Mouse (Mus musculus): Measurements from ENCODE around the gene Dusp14.

Dusp14 gene

GRCm38 (mm10) chr11:84066071-84066481 lies 3.0 kb downstream of the Dusp14 start:
- WGBS, result 8% methylated on average over 11 of the region's 11 CpGs

DNA sequence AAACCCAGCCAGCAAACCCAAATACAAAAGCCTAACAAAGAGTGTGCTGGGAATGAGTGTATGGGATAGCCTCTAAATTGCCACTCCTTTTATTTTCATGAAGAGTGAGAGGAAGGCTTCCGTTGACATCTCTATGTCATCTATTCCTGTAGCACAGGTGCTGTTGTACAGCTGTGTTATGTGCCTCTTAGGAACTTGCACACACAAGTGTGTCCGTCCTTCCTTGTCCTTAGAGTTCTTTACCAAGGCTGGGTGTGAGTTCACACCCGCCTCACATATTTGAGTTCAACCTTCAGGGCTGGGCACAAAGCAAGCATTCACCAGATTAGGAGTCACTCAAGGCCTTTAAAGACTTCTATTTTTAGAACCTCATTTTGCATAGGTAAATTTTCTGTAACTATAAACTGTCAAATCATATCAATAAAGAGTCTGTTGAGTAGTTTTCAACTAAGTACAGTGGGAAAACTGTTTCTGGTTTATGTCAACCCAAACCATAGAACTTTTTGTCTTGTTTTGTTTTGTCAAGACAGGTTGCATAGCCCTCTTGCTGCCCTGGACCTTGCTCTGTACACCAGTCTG lies 5.3 kb downstream of the Dusp14 start:
- WGBS, result 80% methylated on average over 3 of the region's 3 CpGs

DNA sequence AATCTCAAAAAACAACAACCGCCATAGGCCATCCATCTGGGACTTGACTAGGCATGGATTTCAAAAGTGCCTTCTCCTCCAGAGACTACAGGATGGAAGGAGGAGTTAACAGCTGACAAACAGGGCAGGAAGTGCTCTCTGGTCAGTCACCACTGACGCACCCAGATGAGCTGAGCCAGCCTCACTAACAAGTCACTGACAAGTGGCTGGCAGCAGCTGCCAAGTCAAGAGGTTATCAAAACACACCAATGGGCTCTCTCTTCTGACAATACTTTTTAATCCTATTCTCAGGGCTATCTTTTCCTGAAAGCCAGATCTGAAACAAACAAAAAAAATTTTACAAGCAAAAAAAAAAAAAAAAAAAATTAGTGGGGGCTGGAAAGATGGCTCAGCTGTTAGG lies 6.3 kb downstream of the Dusp14 start:
- 61% methylated on average over 2 of the region's 2 CpGs for WGBS

DNA sequence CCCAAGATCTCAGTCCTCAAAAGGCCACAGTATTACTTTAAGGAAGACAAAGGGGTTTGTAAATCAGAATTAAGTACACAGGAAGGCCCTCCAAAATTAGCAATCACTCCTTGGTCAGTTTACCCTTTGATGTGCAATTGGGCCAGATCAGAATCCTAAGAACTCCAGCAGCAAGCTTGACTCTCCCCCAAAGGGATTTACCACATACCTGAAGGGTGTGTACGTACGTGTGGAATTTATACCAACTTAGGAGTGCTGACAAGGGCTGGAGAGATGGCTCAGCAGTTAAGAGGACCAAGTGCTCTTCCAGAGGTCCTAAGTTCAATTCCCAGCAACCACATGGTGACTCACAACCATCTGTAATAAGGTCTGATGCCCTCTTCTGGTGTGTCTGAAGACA lies 7.2 kb downstream of the Dusp14 start:
- 90% methylated on average over 2 of the region's 2 CpGs for WGBS

- WGBS, result 79% methylated on average over 6 of the region's 6 CpGs
These were observed 8.4 kb downstream of the Dusp14 start for GRCm38 (mm10) chr11:84060635-84061034.

DNA sequence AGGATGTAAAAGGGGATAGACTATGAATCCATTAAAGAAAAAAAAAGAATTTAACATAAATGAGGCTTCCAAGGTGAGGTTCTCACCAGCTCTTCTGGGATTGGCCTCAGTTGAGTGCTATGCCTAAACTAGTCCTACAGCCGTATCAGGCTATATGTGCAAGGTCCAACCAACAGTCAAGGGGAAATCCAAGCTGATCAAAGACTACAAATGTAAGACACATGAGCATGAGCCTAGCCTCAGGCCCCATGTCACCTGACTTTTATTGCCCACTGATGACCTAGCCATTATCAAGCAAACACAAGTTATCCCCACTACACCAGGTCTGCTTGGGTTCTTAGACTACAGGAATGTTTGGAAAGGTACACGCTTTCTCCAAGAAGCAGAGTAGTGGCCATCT lies 9.3 kb downstream of the Dusp14 start:
- 95% methylated on average over 2 of the region's 2 CpGs for WGBS

DNA sequence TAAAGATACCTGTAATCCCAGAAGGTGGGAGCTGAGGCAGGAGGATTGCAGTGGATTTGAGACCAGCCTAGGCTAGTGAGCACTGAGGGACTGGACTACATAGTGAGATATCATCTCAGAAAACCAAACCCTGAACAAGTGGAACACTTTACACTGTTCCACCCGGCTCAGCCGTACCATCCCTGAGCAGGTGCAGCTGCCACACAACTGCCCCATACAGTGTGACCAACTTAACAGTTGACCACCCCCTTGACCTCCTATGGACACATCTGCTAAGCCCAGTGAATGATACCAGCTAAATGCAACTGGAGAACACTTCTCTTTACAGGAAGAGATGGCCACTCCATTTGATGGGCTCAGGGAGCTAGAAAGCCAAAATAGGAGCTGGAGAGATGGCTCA lies 11.6 kb downstream of the Dusp14 start:
- 85% methylated on average over 2 of the region's 2 CpGs for WGBS

GRCm38 (mm10) chr11:84053524-84054163 lies 15.4 kb downstream of the Dusp14 start:
- WGBS, result 36% methylated on average over 10 of the region's 10 CpGs

DNA sequence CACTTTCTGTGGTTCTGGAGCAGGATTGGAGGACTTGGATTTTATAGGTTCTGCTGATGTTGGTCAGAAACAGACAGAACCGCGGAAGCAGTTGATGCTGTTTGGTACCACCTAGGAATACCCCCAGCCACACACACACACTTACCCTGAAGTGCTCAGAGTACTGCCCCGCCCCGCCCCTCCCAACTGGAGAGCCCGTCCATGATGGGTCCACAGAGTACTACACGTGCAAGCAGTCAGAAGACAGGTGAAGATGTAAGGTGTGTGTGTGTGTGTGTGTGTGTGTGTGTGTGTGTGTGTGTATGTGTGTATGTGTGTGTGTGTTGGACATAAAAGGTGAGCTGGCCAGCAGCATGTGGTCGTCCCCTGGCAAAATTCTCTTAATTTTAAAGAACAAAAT lies 16.0 kb downstream of the Dusp14 start:
- WGBS, result 82% methylated on average over 7 of the region's 7 CpGs

DNA sequence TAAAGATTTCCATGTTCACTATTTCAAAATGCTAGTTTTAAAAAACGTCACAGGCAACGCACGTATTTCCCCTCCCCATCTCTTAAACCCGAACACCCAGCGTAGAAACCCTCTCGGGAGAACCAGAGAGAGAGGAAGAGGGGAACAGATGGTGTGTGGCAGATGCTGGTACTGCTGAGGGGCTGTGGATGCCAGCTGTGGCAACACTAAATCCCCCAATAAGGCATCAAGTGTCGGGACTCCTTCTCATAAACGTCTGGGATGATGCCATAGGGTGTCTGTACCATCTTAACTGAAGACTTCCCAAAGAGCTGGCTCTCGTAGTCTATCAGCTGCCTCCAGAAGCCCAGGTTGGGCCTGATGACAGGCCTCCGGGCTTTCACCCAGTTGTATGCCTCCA lies 20.6 kb downstream of the Dusp14 start:
- 39% methylated on average over 10 of the region's 10 CpGs for WGBS

GRCm38 (mm10) chr11:84047270-84047669 lies 21.8 kb downstream of the Dusp14 start:
- 44% methylated on average over 4 of the region's 4 CpGs for WGBS

DNA sequence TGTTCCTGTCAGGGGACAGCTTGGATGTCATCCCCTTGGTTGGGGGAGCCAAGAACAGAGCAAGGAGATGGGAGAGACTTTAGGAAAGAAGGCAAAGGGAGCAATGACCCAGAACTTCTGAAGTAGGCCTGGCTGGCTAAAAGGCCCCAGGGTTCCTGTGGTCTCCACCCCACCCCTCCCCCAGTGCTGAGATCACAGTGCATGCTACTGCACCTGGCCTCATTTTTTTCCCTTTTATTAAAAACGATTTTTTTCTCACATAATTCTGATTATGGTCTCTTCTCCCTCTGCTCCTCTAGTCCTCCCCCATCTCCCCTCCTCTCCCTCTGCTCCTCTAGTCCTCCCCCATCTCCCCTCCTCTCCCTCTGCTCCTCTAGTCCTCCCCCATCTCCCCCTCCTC lies 24.1 kb downstream of the Dusp14 start:
- 10% methylated on average over 1 of the region's 1 CpGs for WGBS

- 33% methylated on average over 14 of the region's 14 CpGs for WGBS
These were observed 26.0 kb downstream of the Dusp14 start for GRCm38 (mm10) chr11:84042808-84043762.

GRCm38 (mm10) chr11:84040621-84041020 lies 28.4 kb downstream of the Dusp14 start:
- 73% methylated on average over 6 of the region's 6 CpGs for WGBS

GRCm38 (mm10) chr11:84033671-84034070 lies 35.4 kb downstream of the Dusp14 start:
- 88% methylated on average over 5 of the region's 5 CpGs for WGBS

DNA sequence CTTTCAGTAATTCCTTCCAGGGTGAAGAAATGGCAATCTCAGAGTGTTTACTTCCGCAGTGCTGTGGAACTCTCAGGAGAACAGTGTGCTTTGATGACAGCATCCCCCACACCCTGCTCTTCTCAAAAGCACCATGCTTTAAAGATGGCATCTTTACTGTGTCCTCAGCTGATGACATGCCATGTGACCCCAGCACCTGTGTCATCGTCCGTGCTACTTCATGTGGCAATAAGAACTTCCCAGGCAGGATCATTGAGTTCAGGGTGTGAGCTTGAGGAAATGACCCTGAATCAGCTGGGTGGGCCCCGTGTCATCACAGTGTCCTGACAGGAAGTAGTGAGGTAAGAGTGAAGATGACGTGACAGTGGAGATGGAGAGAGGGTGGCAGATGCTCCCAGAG lies 36.5 kb downstream of the Dusp14 start:
- 86% methylated on average over 5 of the region's 5 CpGs for WGBS

GRCm38 (mm10) chr11:84031971-84032370 lies 37.1 kb downstream of the Dusp14 start:
- WGBS, result 35% methylated on average over 9 of the region's 9 CpGs

- 66% methylated on average over 9 of the region's 9 CpGs for WGBS
These were observed 40.6 kb downstream of the Dusp14 start for GRCm38 (mm10) chr11:84028271-84029028.

DNA sequence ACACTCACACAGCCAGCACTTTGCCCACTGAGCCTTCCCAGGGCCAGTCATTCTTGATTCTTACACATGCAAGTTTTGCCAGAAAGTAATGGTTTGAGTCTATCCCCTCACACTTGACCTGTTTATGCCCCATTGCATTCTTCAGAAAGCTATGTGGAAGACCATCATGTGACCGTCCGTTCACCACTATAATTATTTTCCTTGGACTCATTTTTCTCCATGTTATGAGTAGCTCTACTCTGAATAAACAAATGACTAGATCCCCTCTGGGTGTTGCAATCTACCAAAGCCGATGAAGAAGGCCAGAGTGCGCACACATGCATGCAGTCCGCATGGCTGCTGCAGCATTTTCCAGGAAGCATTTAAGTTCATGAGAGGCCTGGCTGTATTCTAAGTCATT lies 41.8 kb downstream of the Dusp14 start:
- WGBS, result 87% methylated on average over 5 of the region's 5 CpGs

DNA sequence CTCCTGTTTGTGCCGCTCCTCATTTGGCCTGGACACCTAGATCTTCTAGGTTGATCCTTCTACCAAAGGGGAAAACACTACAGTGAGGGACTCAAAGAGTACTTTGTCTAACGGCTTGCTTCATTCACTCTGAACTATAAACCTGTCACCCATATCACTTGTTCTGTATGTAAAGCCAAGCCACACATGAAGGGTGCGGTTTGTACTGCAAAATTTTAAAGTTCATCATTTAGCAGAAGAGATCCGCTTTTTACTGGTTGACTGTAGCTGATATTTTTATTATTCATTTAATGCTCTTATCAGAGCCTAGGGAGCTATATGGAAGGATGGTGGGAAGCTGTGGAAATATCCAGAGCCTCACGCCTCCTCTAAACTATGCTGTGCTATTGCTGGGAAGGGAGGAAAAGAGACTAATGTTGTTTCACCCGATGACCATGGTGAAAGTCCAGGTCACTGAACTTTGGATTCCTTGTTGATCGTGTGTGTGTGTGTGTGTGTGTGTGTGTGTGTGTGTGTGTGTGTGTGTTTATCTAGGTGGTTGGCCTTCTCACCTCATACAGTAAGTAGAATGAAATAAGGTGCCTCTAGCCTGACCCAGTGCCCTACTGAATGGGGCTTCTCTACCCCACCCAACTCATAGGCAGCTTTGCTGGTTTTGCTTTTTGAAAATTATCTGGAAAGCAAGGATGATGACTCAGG lies 52.1 kb downstream of the Dusp14 start:
- WGBS, result 90% methylated on average over 7 of the region's 7 CpGs

DNA sequence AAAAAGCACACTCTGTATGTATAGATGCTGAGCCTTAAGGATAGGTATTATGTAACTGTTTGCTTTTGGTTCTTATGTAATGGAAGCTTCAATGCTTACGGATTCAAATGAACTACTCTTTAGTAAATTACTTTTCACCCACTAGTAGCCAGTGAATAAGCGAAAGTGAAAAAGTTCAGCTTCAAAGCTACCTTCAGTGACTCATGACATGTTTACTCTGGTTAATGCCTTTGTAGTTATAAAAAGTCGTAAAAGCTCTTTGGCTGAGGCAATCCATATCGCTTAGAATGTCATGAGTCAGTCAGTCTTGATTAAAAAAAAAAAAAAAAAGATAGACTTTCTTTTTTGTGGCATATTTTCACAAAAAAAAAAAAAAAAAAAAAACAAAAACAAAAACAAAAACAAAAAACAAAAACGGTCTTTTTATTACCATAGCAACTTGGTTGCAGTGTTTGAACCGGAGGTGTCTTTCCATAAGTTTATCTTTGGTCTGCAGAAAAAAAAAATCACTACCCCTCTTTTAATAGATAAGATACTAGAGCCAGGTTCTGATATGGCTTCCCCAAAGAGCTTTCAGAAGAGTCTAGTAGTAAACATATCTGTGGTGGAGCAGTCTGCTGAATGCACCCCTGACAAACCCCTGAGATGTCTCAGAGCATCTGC lies 52.8 kb downstream of the Dusp14 start:
- WGBS, result 70% methylated on average over 6 of the region's 6 CpGs
